Mouse (Mus musculus) cortical plate, adult 2 months (tissue): ENCODE measurements at regions not wholly inside any gene's neighbourhood (a gene's known extent, or its start where the extent isn't known, plus 50 kb on each side); places are given as distances from the start of the nearest gene placed in this dataset.

Experiments
- CTCF ChIP-seq: fragments of 200-500 bp; IDR thresholded peaks from 2 replicates; pipeline ENCODE4 v1.5.1; 2011; ENCODE audit warnings: mild to moderate bottlenecking, control low read depth, low read length; ENCODE audit not compliant: insufficient read depth; ENCODE audit errors: extremely low read depth
- POLR2A ChIP-seq: fragments of 200-500 bp; IDR thresholded peaks from 2 replicates; pipeline ENCODE4 v1.6.1; 2011; ENCODE audit warnings: mild to moderate bottlenecking, low read length, control low read depth; ENCODE audit not compliant: insufficient read depth; ENCODE audit errors: extremely low read depth

GRCm38 (mm10) chr5:126606756-126607155 lies 634.9 kb upstream of the Tmem132c start:
- TF ChIP-seq CTCF (no peak), POLR2A (no peak)
